Mouse (Mus musculus) midbrain, postnatal 0 days (tissue): ENCODE measurements around the gene Cdh10. TPM values are rescaled to one million over a fixed set of nuclear protein-coding genes. Genes with fewer than 3 reads are reported as not detected.

Experiments used
- ATAC-seq: fragments of 200-750 bp; cut with Nextera tagmentation; 2 replicates; pipeline ENCODE4 v1.8.0; 2017; ENCODE audit warnings: moderate number of reproducible peaks, mild to moderate bottlenecking, moderate TSS enrichment, moderate library complexity; ENCODE audit not compliant: low FRiP score
- DNase-seq: peaks from one replicate; pipeline ENCODE4 v3.0.0-alpha.2; 2015; ENCODE audit warnings: low spot score
- H3K27ac ChIP-seq: fragments of 300-500 bp; sonication (generic); 2 replicates; pipeline ENCODE4 v1.5.1; 2014; ENCODE audit warnings: low read depth, mild to moderate bottlenecking, low read length, mixed read lengths
- H3K27me3 ChIP-seq: fragments of 300-500 bp; sonication (generic); 2 replicates; pipeline ENCODE4 v1.6.1; 2014; ENCODE audit warnings: low read length, control low read depth, mixed read lengths; ENCODE audit not compliant: insufficient read depth
- H3K36me3 ChIP-seq: fragments of 300-500 bp; sonication (generic); 2 replicates; pipeline ENCODE4 v1.6.1; 2014; ENCODE audit warnings: low read length, control low read depth, mixed read lengths; ENCODE audit not compliant: insufficient read depth
- H3K4me1 ChIP-seq: fragments of 300-500 bp; sonication (generic); 2 replicates; pipeline ENCODE4 v1.6.1; 2014; ENCODE audit warnings: mild to moderate bottlenecking, control low read depth, antibody characterized with exemption, low read length, mixed read lengths; ENCODE audit not compliant: insufficient read depth
- H3K4me2 ChIP-seq: fragments of 300-500 bp; sonication (generic); 2 replicates; pipeline ENCODE4 v1.6.1; 2014; ENCODE audit warnings: low read depth, mild to moderate bottlenecking, low read length, mixed read lengths; ENCODE audit not compliant: poor library complexity, severe bottlenecking
- H3K4me3 ChIP-seq: fragments of 300-500 bp; sonication (generic); 2 replicates; pipeline ENCODE4 v1.5.1; 2014; ENCODE audit warnings: low read depth, mild to moderate bottlenecking, low read length, moderate library complexity
- H3K9ac ChIP-seq: fragments of 300-500 bp; sonication (generic); replicated peaks from 2 replicates; pipeline ENCODE4 v1.6.1; 2014; ENCODE audit warnings: mild to moderate bottlenecking, low read length, moderate library complexity, mixed read lengths; ENCODE audit not compliant: poor library complexity, severe bottlenecking
- H3K9me3 ChIP-seq: fragments of 300-500 bp; sonication (generic); 2 replicates; pipeline ENCODE4 v1.6.1; 2016; ENCODE audit warnings: low read length, control low read depth
- CTCF ChIP-seq: IDR thresholded peaks from 2 replicates; pipeline ENCODE4 v1.5.1; 2016; ENCODE audit warnings: antibody characterized with exemption, mild to moderate bottlenecking
- WGBS: fragments of 180-500 bp; shearing (Covaris S2); extraction: QIAGEN DNeasy Blood & Tissue Kit; methylation state at CpG from one replicate; pipeline ENCODE4 v1.1.7; 2014; 5-methylcytosine and 5-hydroxymethylcytosine counted together
- polyA plus RNA-seq: library from polyadenylated mRNA; unstranded; fragments of >200 nt; fragmentation: Nextera tagmentation; extraction: Ambion mirVana; gene quantifications from 2 replicates; pipeline ENCODE4 v1.2.1, GENCODE M21; 2015
- total RNA-seq: library from RNA; depleted of rRNA; stranded (reverse); fragments of >200 nt; gene quantifications from 2 replicates; pipeline ENCODE4 v1.2.3, GENCODE M21; 2014

Gene Cdh10
- total and polyA plus RNA-seq, 2 experiments from 2014 or later: 24.4 to 44.9 TPM

DNA sequence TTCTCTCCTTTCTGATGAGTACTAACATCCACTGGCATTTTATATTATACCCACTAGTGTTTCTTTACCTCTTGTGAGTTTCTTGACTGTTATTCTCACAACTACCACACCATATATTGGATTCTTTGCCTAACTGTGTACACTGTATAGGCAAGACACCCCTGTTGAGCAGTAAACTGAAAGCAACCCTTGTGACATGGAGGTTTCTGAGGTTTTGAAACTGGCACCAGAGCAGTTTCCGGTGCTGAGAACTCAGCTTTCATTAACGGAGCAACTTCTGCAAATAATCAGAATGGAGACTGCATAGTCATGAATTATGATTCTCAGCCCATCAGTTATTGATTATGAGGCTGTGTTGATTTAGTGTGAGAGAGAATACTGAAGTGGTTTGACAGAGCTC, 4.7 kb downstream of the Cdh10 start:
- H3K4me1 ChIP-seq: no peaks in the 10 kb centered on the region
- 83% methylated on average over 2 of the region's 2 CpGs for WGBS
- peak overlapping the region; percentile 37 for H3K4me2 ChIP-seq

DNA sequence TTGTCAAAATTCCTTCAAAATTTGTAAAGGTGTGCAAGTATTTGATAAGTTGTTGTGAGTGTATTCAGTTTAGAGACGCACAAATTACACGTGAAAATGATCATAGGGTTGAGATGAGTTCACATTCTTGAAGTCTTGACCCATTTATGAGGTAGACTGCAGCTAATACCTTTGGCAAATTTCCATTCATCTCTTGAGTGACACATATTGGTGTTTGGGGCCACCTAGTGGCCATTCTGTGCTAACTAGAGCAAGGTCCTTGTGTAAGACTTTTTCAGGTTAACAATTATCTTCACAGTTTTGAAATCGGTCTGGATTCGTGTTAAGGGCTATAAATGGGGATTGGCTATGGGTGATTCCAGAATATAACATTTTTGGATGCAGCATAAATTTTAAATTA, 13.5 kb downstream of the Cdh10 start:
- no peak for ATAC-seq
- no peak overlapping the region for H3K9ac ChIP-seq
- H3K27me3 ChIP-seq: no peaks in the 10 kb centered on the region
- no peak overlapping the region for H3K4me2 ChIP-seq
- H3K4me3 ChIP-seq: no peak overlapping the region
- DNase-seq: peak; percentile 89
- H3K4me1 ChIP-seq: no peaks in the 10 kb centered on the region
- no peaks in the 10 kb centered on the region for H3K36me3 ChIP-seq
- H3K9me3 ChIP-seq: no peaks in the 10 kb centered on the region
- peak; percentile 83 for TF ChIP-seq CTCF
- H3K27ac ChIP-seq: no peak overlapping the region
- 23% methylated on average over 4 of the region's 4 CpGs for WGBS

More for the DNA sequence above, 4.7 kb downstream of the Cdh10 start:
- no peak for DNase-seq
- Histone ChIP-seq H3K4me3 (no peak overlapping the region), H3K9ac (no peak overlapping the region), H3K36me3 (no peaks in the 10 kb centered on the region), H3K9me3 (no peaks in the 10 kb centered on the region), H3K27me3 (no peaks in the 10 kb centered on the region), H3K27ac (no peak overlapping the region)
- ATAC-seq: no peak
- TF ChIP-seq CTCF: no peak

DNA sequence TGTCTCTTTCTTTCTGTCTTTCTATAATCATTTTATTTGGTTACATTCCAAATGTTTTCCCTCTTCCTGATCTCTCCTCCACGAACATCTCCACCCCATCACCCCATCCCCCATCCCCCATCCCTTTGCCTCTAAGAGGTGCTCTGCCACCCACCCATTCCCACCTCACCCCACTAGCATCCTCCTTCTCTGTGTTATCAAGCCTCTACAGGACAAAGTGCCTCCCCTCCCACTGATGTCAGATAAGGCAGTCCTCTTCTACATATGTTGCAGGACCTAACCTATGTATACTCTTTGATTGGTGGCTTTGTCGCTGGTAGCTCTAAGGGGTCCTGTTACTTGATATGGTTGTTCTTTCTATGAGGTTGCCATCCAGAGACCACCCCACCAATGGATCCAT, 23.0 kb downstream of the Cdh10 start:
- no peaks in the 10 kb centered on the region for H3K27me3 ChIP-seq
- no peak overlapping the region for H3K4me3 ChIP-seq

DNA sequence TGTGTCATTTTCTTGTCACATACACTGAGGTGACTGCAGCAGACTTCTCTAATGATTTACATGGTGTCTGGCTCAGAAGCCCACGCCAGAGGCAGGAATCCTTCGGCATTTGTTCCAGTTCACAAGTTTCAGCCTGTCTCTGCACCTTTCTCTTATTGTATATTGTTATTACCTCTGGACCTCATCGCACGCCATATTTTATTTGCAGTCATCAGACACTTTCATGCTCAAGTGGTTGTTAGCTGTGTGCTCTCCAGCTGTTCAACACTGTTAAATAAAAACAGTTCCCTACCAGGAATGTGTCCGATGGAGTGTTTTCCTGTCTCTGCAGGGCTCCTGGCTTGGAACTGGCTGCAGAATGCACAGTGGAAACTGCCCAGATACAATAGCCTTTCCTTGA, 26.1 kb downstream of the Cdh10 start:
- Histone ChIP-seq H3K4me1 (no peaks in the 10 kb centered on the region), H3K4me3 (no peak overlapping the region), H3K9me3 (no peaks in the 10 kb centered on the region), H3K36me3 (no peaks in the 10 kb centered on the region), H3K9ac (no peak overlapping the region), H3K4me2 (peak overlapping the region; percentile 18; the same call in 1 of the 2 replicates), H3K27ac (peak overlapping the region; percentile 49), H3K27me3 (no peaks in the 10 kb centered on the region)
- 33% methylated on average over 5 of the region's 5 CpGs for WGBS
- peak; percentile 28 for DNase-seq
- no peak for TF ChIP-seq CTCF
- ATAC-seq: no peak

More for the DNA sequence above, 23.0 kb downstream of the Cdh10 start:
- TF ChIP-seq CTCF: no peak
- Histone ChIP-seq H3K4me2 (no peak overlapping the region), H3K4me1 (no peaks in the 10 kb centered on the region), H3K9ac (no peak overlapping the region), H3K9me3 (no peaks in the 10 kb centered on the region), H3K36me3 (no peaks in the 10 kb centered on the region), H3K27ac (no peak overlapping the region)
- 82% methylated on average over 2 of the region's 2 CpGs for WGBS
- ATAC-seq: no peak
- no peak for DNase-seq

- peak; percentile 79 for DNase-seq
- TF ChIP-seq CTCF: no peak
- no peak for ATAC-seq
- no peaks in the 10 kb centered on the region for H3K4me1 ChIP-seq
- H3K4me3 ChIP-seq: no peak overlapping the region
- no peak overlapping the region for H3K9ac ChIP-seq
- no peak overlapping the region for H3K27ac ChIP-seq
- H3K9me3 ChIP-seq: no peaks in the 10 kb centered on the region
- WGBS: 80% methylated on average over 2 of the region's 2 CpGs
- no peaks in the 10 kb centered on the region for H3K36me3 ChIP-seq
- no peaks in the 10 kb centered on the region for H3K27me3 ChIP-seq
- H3K4me2 ChIP-seq: no peak overlapping the region
Observed at GRCm38 (mm10) chr15:18850497-18850896, 31.8 kb downstream of the Cdh10 start.

DNA sequence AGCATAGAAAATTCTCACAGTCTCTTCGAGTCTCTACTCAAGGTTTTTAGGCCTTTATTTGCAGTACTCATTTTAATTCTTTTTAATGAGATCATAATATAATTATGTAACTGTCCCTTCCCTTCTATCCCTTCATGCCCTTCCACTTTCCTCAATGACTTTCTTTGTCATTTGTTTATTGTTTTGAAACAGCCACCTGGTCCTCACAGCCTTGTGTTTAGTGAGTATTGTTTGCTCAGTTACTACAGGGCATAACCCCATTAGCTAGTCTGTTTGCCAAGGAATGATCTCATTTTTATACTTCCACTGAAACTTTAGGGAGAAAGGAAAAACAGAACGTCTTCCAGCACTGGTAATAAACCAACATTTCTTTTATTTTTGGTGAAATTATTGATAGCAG, 39.4 kb downstream of the Cdh10 start:
- DNase-seq: no peak
- 80% methylated on average over 2 of the region's 2 CpGs for WGBS
- no peaks in the 10 kb centered on the region for H3K27me3 ChIP-seq
- no peak overlapping the region for H3K4me2 ChIP-seq
- TF ChIP-seq CTCF: no peak
- H3K36me3 ChIP-seq: no peaks in the 10 kb centered on the region
- no peaks in the 10 kb centered on the region for H3K4me1 ChIP-seq
- H3K4me3 ChIP-seq: no peak overlapping the region
- H3K9ac ChIP-seq: no peak overlapping the region
- no peaks in the 10 kb centered on the region for H3K9me3 ChIP-seq
- ATAC-seq: no peak
- H3K27ac ChIP-seq: no peak overlapping the region
